Mouse (Mus musculus): Measurements from ENCODE around the gene Rmnd5b.
"Not testable (repeated sequence)": the region's sequence is repeated elsewhere in the genome, so short reads cannot be mapped to it uniquely, and the experiment has no call there.

Rmnd5b gene

DNA sequence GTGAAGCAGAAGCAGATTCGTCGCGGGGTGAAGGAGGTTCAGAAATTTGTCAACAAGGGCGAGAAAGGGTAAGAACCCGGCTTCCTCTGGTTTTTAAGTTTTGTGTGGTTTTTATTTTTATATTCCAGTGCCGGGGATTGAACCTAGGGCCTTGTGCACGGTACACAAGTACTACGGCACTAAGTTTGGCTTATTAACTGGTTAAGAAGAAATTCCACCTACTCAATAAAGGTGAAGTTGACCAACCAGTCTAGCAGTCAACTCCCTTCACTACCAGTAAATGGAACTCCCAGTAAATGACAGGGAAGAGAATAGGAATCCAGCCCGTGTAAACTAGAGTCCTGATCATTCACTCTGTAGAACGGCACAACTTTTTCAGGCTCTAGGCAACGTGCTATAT, 15.6 kb downstream of the Rmnd5b start:
- DNase-seq (ENCODE audit: low spot score), result no peak

DNA sequence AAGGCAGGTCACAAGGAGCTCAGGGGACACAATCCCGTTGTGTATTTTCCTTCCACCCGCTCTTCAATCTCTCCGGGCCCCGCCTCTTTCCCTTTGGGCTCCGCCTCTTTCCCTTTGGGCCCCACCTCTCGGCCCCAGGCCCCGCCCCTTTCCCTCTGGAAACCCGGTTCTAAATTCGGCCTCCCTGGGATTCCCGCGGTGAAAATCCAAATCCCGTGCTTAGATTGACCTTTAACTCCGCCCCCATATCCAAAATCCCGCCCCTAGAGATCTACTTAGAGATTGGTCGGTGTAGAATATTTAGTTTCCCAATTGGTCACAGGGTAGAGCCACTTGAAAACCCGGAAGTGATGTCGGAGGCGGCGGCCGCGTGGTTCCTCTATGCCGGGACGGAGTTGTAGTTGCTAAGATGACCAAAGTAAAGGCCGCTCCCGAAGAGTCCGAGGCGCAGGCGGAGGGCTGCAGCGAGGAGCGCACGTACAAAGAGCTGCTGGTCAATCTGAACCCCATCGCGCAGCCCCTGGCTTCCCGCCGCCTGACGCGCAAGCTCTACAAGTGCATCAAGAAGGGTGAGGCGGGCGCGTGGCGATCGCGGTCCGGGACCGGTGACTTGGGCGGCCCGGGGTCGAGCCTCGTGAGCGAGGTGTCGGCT, 16.2 kb downstream of the Rmnd5b start, which contains the start of gene Nhp2:
Gene Nhp2 (plus strand): TSS at position 327 of the 652 bp plus-strand sequence.
- peak; percentile 93 for DNase-seq (ENCODE audit: low spot score)

DNA sequence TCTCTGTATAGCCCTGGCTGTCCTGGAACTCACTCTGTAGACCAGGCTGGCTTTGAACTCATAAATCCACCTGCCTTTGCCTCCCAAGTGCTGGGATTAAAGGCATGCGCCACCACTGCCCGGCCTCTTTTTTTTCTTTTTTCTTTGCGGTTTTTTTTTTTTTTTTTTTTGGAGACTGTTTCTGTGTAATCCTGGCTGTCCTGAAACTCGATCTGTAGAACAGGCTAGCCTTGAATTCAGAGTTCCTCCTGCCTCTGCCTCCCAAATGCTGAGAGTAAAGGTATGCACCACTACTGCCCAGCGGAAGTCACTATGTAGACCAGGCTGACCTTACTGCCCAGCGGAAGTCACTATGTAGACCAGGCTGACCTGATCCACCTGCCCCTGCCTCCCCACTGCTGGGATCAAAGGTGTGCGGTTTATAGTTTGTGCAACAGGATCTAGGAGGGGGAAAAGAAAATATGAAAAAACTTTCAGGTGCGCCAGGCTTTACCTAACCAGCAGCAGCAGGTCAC, 16.7 kb downstream of the Rmnd5b start:
- DNase-seq (ENCODE audit: low spot score), result no peak

DNA sequence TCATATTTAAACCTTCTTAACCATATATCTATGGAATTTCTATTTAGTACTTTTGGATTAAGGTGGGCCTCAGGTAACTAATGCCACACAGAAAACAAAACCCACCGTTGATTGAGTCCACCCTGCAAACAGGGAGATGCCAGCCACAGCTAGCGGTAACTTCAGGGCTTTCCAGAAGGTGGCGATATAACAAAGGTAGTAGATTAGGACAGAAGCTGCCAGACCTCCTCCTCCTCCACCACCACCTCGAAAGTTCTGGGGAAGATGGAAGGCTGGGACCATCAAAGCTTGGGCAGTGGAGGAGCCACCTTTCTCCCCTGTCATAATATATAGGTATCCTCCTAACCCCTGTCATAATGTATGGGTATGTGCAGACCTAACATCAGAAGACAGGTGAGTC, 18.0 kb downstream of the Rmnd5b start:
- DNase-seq (ENCODE audit: low spot score), result peak; percentile 87

DNA sequence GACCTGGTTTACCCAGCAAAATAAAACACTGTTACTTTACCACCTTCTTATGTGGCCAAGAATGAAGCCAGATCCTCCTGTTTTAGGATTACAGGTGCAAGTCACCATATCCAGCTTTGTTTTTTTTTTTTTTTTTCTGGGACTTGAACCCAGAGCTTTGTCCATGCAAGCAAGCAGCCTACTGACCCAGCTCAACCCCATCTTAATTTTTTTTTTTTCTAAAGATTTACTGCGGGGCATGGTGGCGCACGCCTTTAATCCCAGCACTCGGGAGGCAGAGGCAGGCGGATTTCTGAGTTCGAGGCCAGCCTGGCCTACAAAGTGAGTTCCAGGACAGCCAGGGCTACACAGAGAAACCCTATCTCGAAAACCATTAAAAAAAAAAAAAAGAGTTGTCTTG, 19.6 kb downstream of the Rmnd5b start:
- not testable (repeated sequence) for DNase-seq (ENCODE audit: low spot score)

DNA sequence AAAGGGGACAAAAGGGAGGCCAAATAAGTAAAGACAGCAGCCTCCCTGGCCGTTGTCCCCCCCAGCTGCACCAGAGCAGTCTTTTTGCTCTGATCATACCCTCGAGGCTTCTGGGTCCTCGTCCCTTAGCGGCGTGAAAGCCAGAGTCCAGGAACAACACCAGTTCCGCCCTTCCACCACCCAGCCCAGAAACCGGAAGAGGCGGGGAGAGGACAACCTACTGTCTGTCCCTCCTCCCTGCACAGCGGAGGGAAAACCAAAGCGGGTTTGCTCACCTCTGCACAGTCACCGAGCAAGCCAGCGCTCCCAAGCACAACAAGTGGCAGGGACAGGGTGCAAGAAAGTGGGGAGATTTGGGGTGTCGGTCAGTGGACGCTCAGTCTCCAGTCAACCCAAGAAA, 20.1 kb downstream of the Rmnd5b start:
- peak; percentile 82 for DNase-seq (ENCODE audit: low spot score)

DNA sequence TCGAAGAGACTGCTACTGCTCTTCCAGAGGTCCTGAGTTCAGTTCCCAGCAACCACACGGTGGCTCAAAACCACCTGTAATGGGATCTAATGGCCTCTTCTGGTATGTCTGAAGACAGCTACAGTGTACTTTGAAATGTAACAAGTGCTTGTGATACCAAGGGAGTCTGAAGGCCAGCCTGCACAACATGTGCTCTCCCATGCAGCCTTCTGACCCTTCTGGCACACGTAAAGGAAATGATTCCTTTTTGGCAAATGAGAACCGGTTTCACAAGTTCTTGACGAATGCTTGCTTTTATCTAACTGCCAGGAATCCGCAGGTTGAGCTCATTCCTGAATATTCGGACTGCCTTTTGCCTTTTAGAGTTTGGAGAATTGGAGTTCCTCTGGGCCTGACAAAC, 20.6 kb downstream of the Rmnd5b start:
- DNase-seq (ENCODE audit: low spot score), result no peak

DNA sequence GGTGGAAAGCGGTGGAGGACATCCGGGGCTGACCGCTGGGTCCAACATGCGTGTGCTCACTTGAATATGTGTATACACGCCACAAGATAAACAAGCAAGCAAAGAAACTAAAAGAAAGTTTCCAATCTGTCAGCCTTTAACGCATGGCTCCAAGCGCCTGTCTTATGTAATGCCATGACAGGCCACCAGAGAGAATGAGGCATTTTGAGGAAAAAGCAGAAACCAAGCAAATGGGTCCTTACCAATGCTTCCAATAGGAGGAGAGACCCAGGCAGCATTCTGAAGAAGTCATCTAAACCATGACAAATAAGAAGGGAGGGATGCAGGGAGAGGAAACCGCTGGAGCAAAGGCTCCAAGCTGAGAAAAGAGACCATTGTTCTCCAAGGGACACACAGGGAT, 21.4 kb downstream of the Rmnd5b start:
- no peak for DNase-seq (ENCODE audit: low spot score)

DNA sequence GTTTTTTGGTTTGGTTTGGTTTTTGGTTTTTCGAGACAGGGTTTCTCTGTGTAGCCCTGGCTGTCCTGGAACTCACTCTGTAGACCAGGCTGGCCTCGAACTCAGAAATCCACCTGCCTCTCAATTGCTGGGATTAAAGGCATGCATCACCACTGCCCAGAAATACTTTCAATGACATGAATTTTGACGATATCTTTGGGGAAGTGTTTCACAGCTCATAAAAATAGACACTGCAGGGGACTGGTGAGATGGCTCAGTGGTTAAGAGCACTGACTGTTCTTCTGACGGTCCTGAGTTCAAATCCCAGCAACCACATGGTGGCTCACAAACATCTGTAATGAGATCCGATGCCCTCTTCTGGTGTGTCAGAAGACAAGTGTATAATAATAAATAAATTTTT, 25.8 kb downstream of the Rmnd5b start:
- not testable (repeated sequence) for DNase-seq (ENCODE audit: low spot score)

DNA sequence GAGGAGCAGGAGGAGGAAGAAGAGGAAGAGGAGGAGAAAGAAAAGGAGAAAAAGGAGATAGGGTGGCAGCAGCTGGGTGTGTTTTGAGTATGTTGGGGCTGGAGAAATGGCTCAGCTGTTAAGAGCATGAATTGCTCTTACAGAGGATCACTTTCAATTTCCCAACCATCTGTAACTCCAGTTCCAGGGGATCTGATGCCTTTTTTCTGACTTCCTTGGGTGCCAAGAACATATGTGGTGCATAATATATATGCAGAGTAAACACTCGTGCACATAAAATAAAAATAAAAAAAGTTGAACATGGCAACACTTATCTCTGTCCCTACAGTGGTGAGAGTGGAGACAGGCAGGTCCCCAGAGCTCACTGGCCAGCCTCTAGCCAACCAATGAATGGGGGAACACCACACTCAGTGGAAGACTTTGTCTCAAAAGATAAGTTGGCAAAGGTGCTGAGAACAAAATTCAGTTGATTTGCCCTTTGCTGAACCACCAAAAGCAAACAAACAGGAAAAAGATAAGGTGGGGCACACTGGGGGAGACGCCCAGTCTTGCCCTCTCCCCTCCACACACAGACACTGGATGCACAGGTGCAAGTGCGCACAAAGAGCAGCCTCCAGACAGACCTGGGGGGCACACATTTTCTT, 26.3 kb downstream of the Rmnd5b start:
- DNase-seq (ENCODE audit: low spot score), result no peak

DNA sequence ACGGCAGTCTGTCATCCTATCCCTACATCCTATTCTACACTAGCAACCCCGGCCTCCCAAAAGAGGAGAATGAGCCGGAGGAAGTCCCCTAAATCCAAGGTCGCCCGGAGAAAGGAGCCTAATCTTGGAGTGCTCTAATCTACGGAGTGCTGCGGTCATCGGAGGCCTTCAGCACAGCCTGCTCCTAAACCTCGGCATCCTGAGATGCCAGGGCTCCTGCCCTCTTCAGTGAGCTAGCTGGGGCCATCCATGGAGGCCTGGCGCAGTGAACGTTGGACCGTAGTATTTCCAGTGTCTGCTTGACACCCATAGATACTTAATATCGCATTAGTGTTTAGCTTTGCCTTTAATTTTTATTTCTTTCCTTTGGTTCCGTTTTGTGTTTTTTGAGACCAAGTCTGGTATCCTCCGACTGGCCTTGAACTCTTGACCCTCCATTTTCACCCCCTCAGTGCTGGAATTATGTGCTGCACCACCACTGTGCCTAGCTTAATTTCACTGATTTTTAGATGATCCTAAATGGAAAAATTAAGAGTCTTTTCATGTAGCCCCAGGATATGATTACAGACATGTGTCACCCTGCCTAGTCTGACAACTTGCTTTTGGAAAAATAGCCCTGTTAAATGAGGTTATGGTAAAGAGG, 28.5 kb downstream of the Rmnd5b start:
- DNase-seq (ENCODE audit: low spot score), result no peak

DNA sequence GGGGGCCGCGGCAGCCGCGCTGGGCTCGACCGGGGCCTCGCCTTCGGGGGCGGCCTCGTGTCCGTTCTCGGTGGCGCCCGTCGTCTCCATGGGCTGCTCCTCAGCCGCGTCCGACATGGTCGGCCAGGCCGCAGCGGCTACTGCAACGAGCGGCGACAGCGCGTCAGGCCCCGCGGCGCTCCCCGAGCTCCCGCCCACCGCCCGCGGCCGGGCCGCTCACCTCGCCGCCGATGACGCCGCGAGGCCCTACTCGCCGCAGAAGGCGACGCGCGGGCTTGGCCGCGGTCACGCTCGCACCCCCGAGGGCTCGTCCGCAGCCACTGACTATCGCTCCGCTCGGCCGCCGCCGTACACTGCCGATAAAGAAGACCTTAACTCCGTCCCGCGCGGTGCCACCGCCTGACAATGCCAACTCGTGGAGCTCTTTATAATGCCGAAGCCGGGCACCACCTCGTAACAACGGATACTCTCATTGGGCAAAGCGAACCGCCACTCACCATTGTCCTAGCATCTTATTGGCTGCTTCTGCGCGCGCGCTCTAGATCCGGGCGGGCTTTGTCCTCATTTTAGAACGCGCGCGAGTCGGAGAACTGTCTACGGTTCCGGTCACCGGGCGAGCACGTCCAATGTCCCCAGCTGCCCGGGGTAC, 29.1 kb downstream of the Rmnd5b start, which contains the start of gene Hnrnpab:
Gene Hnrnpab (minus strand): TSS at position 401 of the 649 bp plus-strand sequence.
- peak; percentile 99 for DNase-seq (ENCODE audit: low spot score)

DNA sequence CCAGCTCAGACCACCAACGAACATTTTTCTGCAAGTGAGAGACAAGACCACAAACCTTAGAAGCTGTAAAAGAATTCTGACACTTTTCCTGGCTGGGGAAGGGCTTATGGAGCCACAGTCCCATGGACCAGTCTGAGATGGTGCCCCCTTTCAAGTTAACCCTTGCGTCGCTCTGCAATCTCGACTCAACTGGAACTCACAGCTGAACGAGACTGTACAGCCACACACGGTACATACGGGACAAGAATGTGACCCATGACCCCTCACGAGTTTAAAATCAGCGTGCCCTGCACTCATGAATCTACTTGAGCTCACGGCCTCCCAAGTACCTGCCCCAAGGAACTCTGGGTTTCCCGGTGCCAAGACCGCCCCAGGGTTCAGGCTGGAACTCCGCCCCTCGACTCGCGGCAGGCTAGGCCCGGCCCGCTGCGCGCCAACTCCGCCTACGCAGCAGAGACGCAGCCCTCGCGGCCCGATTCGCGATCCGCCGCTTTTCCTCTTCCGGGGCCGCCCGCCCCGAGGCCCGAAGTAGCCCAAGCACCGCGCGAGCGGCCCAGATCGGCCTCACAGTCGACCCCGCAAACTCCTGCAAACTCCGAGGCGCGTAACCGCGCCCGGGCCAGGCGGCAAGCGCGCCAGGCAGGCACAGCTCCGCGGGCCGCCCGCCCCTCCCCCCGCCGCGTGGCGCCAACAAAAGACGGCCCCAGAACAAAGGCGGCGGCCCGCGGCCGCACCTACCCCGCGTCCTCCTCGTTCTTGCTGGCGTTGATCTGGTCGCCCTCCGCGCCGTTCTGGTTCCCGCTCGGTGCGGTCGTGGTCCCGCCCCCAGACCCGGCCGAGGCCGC, 29.9 kb downstream of the Rmnd5b start:
- DNase-seq (ENCODE audit: low spot score), result peak; percentile 86

DNA sequence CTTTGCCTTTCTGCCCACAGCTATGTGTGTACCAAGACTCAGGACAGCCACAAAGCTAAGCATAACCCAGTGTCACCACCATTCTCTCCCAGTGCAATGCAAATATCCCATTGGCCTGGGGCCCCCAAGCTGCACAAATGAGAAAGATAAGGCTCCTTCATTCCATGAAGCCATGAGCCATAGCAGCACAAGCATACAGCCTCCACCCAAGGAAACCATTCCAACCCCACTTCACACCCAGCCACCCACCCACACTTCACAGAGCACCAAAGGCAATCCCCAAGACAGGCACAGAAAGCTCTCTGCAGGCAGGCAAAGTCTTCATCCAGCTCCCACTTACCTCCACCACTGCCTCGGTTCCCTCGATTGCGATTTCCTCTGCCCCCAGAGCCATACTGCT, 33.4 kb downstream of the Rmnd5b start:
- DNase-seq (ENCODE audit: low spot score), result no peak

DNA sequence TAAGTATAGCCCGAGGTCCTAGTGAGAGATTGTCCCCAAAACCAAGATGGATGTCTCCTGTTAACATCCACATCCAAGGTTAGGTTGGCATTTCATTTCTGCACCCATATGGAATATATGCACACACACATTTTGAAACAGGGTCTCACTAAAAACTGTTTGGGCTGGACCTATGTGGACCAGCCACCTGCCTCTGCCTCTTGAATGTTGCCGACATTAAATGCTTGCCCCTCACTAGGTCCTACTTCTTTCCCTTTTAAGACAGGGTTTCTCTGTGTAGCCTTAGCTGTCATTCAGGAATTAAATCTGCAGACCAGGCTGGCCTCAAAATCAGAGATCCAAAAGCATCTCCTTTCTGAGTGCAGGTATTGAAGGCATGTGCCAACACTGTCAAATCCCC, 38.1 kb downstream of the Rmnd5b start:
- no peak for DNase-seq (ENCODE audit: low spot score)

DNA sequence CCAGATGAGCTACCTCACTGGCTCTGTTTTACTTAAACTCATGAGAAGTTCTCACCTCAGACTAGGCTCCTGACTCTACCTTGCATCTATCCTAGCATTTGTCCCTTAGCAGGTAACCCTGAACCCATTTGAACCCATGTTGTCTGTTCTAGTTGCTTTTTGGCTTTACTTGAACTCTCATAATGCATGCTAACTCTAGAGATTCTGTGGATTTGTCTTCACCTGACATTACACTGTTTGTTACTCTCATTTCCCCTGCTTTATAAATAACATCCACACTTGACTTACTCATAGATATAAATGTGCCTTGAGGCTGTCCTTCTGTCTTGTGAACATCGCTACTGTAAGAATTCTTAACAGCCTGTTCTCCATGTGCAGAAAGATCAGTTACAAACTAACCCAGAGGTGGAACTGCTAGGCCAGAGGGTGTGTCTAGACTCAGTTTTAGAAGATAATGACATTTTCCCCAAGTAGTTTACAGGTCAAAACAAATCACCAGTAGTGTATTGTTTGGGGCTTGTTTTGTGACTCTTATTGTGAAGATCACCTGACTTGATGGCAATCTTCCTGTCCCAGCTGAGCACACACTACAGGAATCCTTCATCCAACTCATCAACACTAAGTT, 40.1 kb downstream of the Rmnd5b start:
- no peak for DNase-seq (ENCODE audit: low spot score)

DNA sequence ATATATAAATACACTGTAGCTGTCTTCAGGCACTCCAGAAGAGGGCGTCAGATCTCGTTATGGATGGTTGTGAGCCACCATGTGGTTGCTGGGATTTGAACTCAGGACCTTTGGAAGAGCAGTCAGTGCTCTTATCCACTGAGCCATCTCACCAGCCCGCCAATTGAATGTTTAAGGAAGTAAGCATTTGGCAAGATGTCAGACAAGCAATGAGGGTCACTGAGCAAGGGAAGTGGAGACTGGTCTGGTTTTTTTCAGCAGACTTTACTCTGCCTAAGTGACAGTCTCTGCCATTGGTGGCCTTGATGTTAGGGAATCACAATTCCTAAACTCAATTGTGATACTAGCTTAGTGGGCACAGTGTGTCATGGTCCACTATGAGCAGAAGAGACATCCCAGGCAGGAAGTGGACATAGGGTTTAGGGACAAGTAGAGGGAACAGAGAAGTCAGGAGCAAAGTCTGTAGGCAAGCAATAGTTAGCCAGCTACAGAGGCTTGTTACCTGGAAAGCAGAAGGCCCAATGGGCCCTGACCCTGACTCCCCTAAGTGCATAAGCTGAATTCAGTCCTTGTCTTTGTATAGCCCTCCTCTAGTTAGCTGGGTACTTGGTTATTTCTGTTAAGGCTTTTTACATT, 40.9 kb downstream of the Rmnd5b start:
- DNase-seq (ENCODE audit: low spot score), result no peak

DNA sequence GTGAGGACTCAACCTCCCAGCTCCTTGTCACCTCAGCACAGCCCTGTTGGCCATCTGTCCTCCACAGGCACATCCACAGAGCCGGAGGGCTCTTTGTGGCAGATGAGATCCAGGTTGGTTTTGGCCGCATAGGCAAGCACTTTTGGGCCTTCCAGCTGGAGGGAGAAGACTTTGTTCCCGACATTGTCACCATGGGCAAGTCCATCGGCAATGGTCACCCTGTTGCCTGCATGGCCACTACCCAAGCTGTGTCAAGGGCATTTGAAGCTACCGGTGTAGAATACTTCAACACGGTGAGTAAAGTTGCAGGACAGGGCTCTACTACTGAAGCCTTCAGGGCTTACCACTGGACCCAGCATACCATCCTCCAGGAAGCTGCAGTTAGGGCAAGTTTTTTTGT, 41.8 kb downstream of the Rmnd5b start:
- DNase-seq (ENCODE audit: low spot score), result no peak

DNA sequence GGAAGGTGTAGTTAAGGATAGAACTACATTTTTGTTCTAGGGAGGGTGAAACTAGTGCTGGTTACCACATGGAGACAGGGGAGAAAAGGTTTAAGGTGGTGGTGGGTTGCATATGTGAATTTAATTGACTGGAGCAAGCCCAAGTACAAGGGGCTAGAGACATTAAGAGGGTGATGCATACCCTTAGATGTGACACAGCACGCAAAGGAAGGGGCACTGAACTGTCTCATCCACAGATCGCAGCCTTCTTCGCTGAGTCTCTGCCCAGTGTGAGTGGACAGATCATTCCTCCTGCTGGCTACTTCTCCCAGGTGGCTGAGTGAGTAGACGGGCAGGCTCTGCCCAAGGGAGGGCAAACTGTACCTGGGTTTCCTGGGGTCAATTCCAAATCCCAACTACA, 42.3 kb downstream of the Rmnd5b start:
- no peak for DNase-seq (ENCODE audit: low spot score)

DNA sequence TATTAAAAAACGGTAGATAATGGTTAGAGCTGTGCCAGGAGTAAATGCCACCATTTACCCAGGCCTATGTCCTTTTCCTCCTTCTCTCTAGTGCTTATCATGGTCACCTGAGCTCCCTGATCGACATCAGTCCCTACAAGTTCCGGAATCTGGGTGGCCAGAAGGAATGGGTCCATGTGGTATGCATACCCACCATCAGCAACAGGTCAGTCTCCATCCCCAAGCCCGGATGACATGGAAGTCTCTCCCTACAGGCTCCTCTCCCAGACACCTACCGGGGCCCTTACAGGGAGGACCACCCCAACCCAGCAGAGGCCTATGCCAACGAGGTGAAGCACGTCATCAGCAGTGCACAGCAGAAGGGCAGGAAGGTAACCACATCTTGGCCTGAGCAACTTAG, 43.8 kb downstream of the Rmnd5b start:
- DNase-seq (ENCODE audit: low spot score), result no peak

DNA sequence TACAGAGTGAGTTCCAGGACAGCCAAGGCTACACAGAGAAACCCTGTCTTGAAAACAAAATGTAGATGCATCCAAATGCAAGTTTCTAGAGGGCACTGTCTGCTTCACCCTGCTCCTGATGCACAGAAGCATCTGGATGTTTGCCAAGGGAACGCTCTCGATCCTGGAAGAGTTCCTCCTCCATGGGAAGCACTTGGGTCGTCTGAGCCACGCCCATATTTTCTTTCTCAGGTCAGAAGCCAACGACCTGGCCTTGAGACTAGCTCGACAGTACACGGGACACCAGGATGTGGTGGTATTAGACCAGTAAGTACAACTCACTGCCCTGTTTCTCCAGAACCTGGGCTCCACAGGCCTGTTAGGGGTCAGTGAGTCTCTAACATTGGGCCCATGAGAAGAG, 44.5 kb downstream of the Rmnd5b start:
- DNase-seq (ENCODE audit: low spot score), result no peak
